9 mouse cellular contexts compared by ENCODE assay signal in the genomic region with DNA sequence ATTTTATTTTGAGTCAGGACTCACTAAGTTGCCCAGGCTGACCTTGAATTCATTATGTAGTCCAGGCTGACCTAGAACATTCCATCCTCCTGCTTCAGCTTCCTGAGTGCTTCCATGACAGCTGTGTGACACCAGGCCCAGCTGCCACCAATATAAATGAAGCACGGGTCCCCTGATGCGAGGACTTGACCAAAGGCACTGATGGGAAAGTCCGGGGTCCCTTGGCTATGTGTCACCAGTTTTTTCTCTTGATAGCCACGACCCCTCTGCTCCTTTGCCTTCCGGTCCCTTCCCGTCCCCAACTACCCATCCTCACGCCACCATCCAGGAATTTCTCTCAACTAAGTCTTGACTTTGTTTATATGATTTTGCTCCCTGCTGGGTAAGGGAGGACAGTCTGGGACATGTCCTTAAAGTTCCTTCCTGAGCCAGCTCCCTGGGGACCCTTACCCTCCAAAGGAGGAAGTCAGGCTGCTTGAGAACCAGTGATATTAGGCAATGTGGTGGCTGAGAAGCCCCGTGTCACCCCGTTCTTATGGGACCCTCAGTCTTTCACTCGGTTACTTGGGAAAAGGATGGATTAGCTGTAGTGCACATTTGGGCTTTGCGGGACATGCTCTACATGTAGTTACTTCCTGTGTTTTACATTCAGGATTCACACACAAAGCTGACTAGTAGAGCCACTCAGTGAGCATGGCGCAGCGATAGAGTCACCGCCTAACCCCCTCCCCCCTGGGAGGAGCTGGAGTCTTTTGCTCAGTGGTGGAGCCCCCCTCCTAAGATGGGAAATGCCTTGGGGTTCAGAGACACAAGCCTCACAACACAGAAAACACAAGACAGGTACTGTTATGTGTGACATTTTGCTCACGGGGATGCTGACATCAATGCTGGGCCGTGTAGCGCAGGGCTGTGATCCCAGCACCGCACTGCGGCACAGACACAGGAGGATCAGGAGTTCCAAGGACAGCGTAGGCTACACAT. TPM values are rescaled to one million over a fixed set of nuclear protein-coding genes. Genes with fewer than 3 reads are reported as not detected.
DNase-seq lines count a peak whose midpoint lies in the region; ATAC-seq and TF ChIP-seq lines count a peak whose summit lies in the region.
"Had no signal": no experiment of that assay in that cellular context is flagged by ENCODE, and none has a peak within 500 bp of the region (broad histone marks: within the 10 kb centered on the region; RNA-seq: fewer than 3 reads in every experiment).

No protein-coding gene starts in this region.

- ATAC-seq in embryonic facial prominence, embryonic 11.5 days (replicated peaks; ENCODE audit: insufficient number of reproducible peaks, low FRiP score, low TSS enrichment, low read depth) = peak; percentile 20
- no peak for ATAC-seq in heart, embryonic 13.5 days (ENCODE audit: extremely low read depth, insufficient number of reproducible peaks, low FRiP score, low TSS enrichment)
- no peak for ATAC-seq in liver, postnatal 0 days

- H3K36me3 ChIP-seq in embryonic facial prominence, embryonic 11.5 days (replicated peaks; ENCODE audit: control insufficient read depth, insufficient read depth, low read depth, low read length) = no peaks in the 10 kb centered on the region
- H3K36me3 ChIP-seq in heart, embryonic 13.5 days = peaks cover 23% of the 10 kb centered on the region
- H3K36me3 ChIP-seq in liver, postnatal 0 days (replicated peaks; ENCODE audit: insufficient read depth, low read length) = peaks cover 4% of the 10 kb centered on the region; the same call in 1 of the 2 replicates

- peak; percentile 68 for DNase-seq in adrenal gland, adult 2 months
- no peak for DNase-seq in adrenal gland, adult 8-10 months
- peak; percentile 78 for DNase-seq in NIH3T3 (ENCODE audit: low read depth)
- peak; percentile 49 for DNase-seq in embryonic facial prominence, embryonic 11.5 days (ENCODE audit: low spot score)
- peak; percentile 35 to 67 for DNase-seq in kidney, postnatal 25 days
- peak; percentile 59 for DNase-seq in liver, postnatal 0 days
- DNase-seq in right cerebral cortex, postnatal 4 days = peak; percentile 49

- no peaks in the 10 kb centered on the region for H3K9me3 ChIP-seq in embryonic facial prominence, embryonic 11.5 days (replicated peaks; ENCODE audit: control insufficient read depth, low read length)
- H3K9me3 ChIP-seq in heart, embryonic 13.5 days = no peaks in the 10 kb centered on the region
- no peaks in the 10 kb centered on the region for H3K9me3 ChIP-seq in liver, postnatal 0 days (ENCODE audit: low read length)

- peak overlapping the region; percentile 54 for H3K9ac ChIP-seq in embryonic facial prominence, embryonic 11.5 days (replicated peaks; ENCODE audit: low read length)
- H3K9ac ChIP-seq in heart, embryonic 13.5 days = peak overlapping the region; percentile 85
- H3K9ac ChIP-seq in liver, postnatal 0 days (replicated peaks) = peak overlapping the region; percentile 73

- H3K4me1 ChIP-seq in embryonic facial prominence, embryonic 11.5 days (ENCODE audit: control insufficient read depth, insufficient read depth, low read length) = no peaks in the 10 kb centered on the region
- H3K4me1 ChIP-seq in heart, embryonic 13.5 days = peaks cover 27% of the 10 kb centered on the region
- H3K4me1 ChIP-seq in liver, postnatal 0 days (ENCODE audit: insufficient read depth) = peaks cover 37% of the 10 kb centered on the region

- peak overlapping the region; percentile 65 for H3K4me3 ChIP-seq in embryonic facial prominence, embryonic 11.5 days (ENCODE audit: low read depth, low read length)
- H3K4me3 ChIP-seq in heart, embryonic 13.5 days = peak overlapping the region; percentile 59
- H3K4me3 ChIP-seq in liver, postnatal 0 days (ENCODE audit: low read depth, low read length) = peak overlapping the region; percentile 72

- no peak; the same call in 1 of the 2 replicates for TF ChIP-seq CTCF in liver, postnatal 0 days (IDR thresholded peaks at IDR 0.05; ENCODE audit: low read depth)

- H3K27me3 ChIP-seq in embryonic facial prominence, embryonic 11.5 days (ENCODE audit: control insufficient read depth, insufficient read depth, low read length) = no peaks in the 10 kb centered on the region
- no peaks in the 10 kb centered on the region for H3K27me3 ChIP-seq in heart, embryonic 13.5 days (replicated peaks)
- no peaks in the 10 kb centered on the region for H3K27me3 ChIP-seq in liver, postnatal 0 days (ENCODE audit: insufficient read depth, low read length)

- 20% methylated on average over 20 of the region's 20 CpGs for WGBS in embryonic facial prominence, embryonic 11.5 days
- WGBS in heart, embryonic 13.5 days = 16% methylated on average over 20 of the region's 20 CpGs
- 14% methylated on average over 20 of the region's 20 CpGs for WGBS in liver, postnatal 0 days (ENCODE audit: insufficient replicate concordance)

- H3K27ac ChIP-seq in embryonic facial prominence, embryonic 11.5 days (replicated peaks; ENCODE audit: low read depth, low read length) = peak overlapping the region; percentile 22
- peak overlapping the region; percentile 100 for H3K27ac ChIP-seq in heart, embryonic 13.5 days (replicated peaks)
- H3K27ac ChIP-seq in liver, postnatal 0 days (ENCODE audit: low read depth) = peak overlapping the region; percentile 99

- H3K4me2 ChIP-seq in embryonic facial prominence, embryonic 11.5 days (ENCODE audit: low read depth, low read length) = peak overlapping the region; percentile 54
- peak overlapping the region; percentile 76 for H3K4me2 ChIP-seq in heart, embryonic 13.5 days
- peak overlapping the region; percentile 87 for H3K4me2 ChIP-seq in liver, postnatal 0 days (ENCODE audit: low read depth, low read length)

- TF ChIP-seq EP300 in liver, postnatal 0 days (IDR thresholded peaks at IDR 0.05; ENCODE audit: low read depth) = no peak

RNA-seq across cellular contexts. Expression of a gene that starts 1.0 kb away (rescaled TPM):
- total RNA-seq in adrenal gland, adult 2 months (2021) = 10 to 100 TPM; 31.2 to 43.5 TPM
- polyA plus RNA-seq in adrenal gland, adult 2 months (2012; rRNA removed) = 30.2 and 32.3 TPM in 2 replicates
- 10 to 100 TPM; 32.4 to 41.5 (median 33.7) TPM for total RNA-seq in adrenal gland, adult 8-10 months (2022)
- polyA plus RNA-seq in embryonic facial prominence, embryonic 11.5 days (2014; fragmentation: Nextera tagmentation; extraction: Ambion mirVana) = 39.5 and 45.5 TPM in 2 replicates
- polyA plus RNA-seq in heart, embryonic 13.5 days (2015; fragmentation: Nextera tagmentation; extraction: Ambion mirVana) = 35.2 and 38.4 TPM in 2 replicates
- polyA plus RNA-seq in liver, postnatal 0 days (2015; fragmentation: Nextera tagmentation; extraction: Ambion mirVana) = 8.7 and 9.7 TPM in 2 replicates

RNA-seq across cellular contexts. Expression of a gene that starts 14.8 kb away (rescaled TPM):
- total RNA-seq in adrenal gland, adult 2 months (2021) = 10 to 100 TPM in 1 of 2 experiments, 1 to 10 TPM in 1; 6.4 to 11.8 TPM
- polyA plus RNA-seq in adrenal gland, adult 2 months (2012; rRNA removed) = 20.4 and 23.8 TPM in 2 replicates
- total RNA-seq in adrenal gland, adult 8-10 months (2022) = 10 to 100 TPM in 2 of 4 experiments, 1 to 10 TPM in 2; 5.7 to 15.2 (median 8.2) TPM
- polyA plus RNA-seq in embryonic facial prominence, embryonic 11.5 days (2014; fragmentation: Nextera tagmentation; extraction: Ambion mirVana) = 1.4 and 1.8 TPM in 2 replicates
- polyA plus RNA-seq in heart, embryonic 13.5 days (2015; fragmentation: Nextera tagmentation; extraction: Ambion mirVana) = 1.7 and 1.8 TPM in 2 replicates
- 0.74 and 0.83 TPM in 2 replicates for polyA plus RNA-seq in liver, postnatal 0 days (2015; fragmentation: Nextera tagmentation; extraction: Ambion mirVana)

RNA-seq across cellular contexts. Expression of a gene that starts 44.5 kb away (rescaled TPM):
- total RNA-seq in adrenal gland, adult 2 months (2021) = 10 to 100 TPM; 45.8 to 55.8 TPM
- polyA plus RNA-seq in adrenal gland, adult 2 months (2012; rRNA removed) = 136 and 143 TPM in 2 replicates
- 10 to 100 TPM; 44.8 to 70.6 (median 59.1) TPM for total RNA-seq in adrenal gland, adult 8-10 months (2022)
- polyA plus RNA-seq in embryonic facial prominence, embryonic 11.5 days (2014; fragmentation: Nextera tagmentation; extraction: Ambion mirVana) = 53.2 and 54.9 TPM in 2 replicates
- 81.2 and 81.7 TPM in 2 replicates for polyA plus RNA-seq in heart, embryonic 13.5 days (2015; fragmentation: Nextera tagmentation; extraction: Ambion mirVana)
- 36.2 and 36.4 TPM in 2 replicates for polyA plus RNA-seq in liver, postnatal 0 days (2015; fragmentation: Nextera tagmentation; extraction: Ambion mirVana)

RNA-seq across cellular contexts. Expression of a gene that starts 50.9 kb away (rescaled TPM):
- 10 to 100 TPM; 34.7 to 69.4 TPM for total RNA-seq in adrenal gland, adult 2 months (2021)
- polyA plus RNA-seq in adrenal gland, adult 2 months (2012; rRNA removed) = 58.2 and 59.7 TPM in 2 replicates
- total RNA-seq in adrenal gland, adult 8-10 months (2022) = 10 to 100 TPM; 56.2 to 79.2 (median 69.6) TPM
- 2.1 and 2.3 TPM in 2 replicates for polyA plus RNA-seq in embryonic facial prominence, embryonic 11.5 days (2014; fragmentation: Nextera tagmentation; extraction: Ambion mirVana)
- 15.8 and 20.6 TPM in 2 replicates for polyA plus RNA-seq in heart, embryonic 13.5 days (2015; fragmentation: Nextera tagmentation; extraction: Ambion mirVana)
- polyA plus RNA-seq in liver, postnatal 0 days (2015; fragmentation: Nextera tagmentation; extraction: Ambion mirVana) = 3.3 and 3.4 TPM in 2 replicates

RNA-seq across cellular contexts. Expression of a gene that starts 52.8 kb away (rescaled TPM):
- not detected for total RNA-seq in adrenal gland, adult 2 months (2021)
- polyA plus RNA-seq in adrenal gland, adult 2 months (2012; rRNA removed) = 0.09 and 0.68 TPM in 2 replicates
- not detected for total RNA-seq in adrenal gland, adult 8-10 months (2022)
- polyA plus RNA-seq in embryonic facial prominence, embryonic 11.5 days (2014; fragmentation: Nextera tagmentation; extraction: Ambion mirVana) = not detected in 2 replicates
- not detected in 2 replicates for polyA plus RNA-seq in heart, embryonic 13.5 days (2015; fragmentation: Nextera tagmentation; extraction: Ambion mirVana)
- polyA plus RNA-seq in liver, postnatal 0 days (2015; fragmentation: Nextera tagmentation; extraction: Ambion mirVana) = 0.15 TPM in 1 of 2 replicates, not detected in the other
- total RNA-seq: left cerebral cortex, postnatal 36 days had no signal

Comparison
In these comparisons a context has a peak if more than half of its experiments do, and no peak if none do; other contexts are left out.
1. H3K27ac ChIP-seq: peak in every context shown above with its lines; median percentile 100 in heart, embryonic 13.5 days; 99 in liver, postnatal 0 days; 22 in embryonic facial prominence, embryonic 11.5 days.